Mouse (Mus musculus) lung, embryonic 14.5 days (tissue): Measurements from ENCODE around the gene E330017A01Rik. TPM values are rescaled to one million over a fixed set of nuclear protein-coding genes. Genes with fewer than 3 reads are reported as not detected.

Experiments used
- ATAC-seq: fragments of 200-750 bp; cut with Nextera tagmentation; 2 replicates; pipeline ENCODE4 v1.8.0; 2017; ENCODE audit warnings: mild to moderate bottlenecking, moderate TSS enrichment, moderate library complexity; ENCODE audit not compliant: insufficient read depth
- DNase-seq: peaks from one replicate; pipeline ENCODE4 v3.0.0-alpha.2; 2015
- H3K27ac ChIP-seq: fragments of 300-500 bp; sonication (generic); 2 replicates; pipeline ENCODE4 v1.5.1; 2014; ENCODE audit warnings: low read depth, mild to moderate bottlenecking, moderate library complexity
- H3K27me3 ChIP-seq: fragments of 300-500 bp; sonication (generic); 2 replicates; pipeline ENCODE4 v1.6.1; 2014; ENCODE audit warnings: low read length, control low read depth; ENCODE audit not compliant: insufficient read depth
- H3K36me3 ChIP-seq: fragments of 300-500 bp; sonication (generic); 2 replicates; pipeline ENCODE4 v1.6.1; 2014; ENCODE audit warnings: control low read depth; ENCODE audit not compliant: insufficient read depth
- H3K4me1 ChIP-seq: fragments of 300-500 bp; sonication (generic); 2 replicates; pipeline ENCODE4 v1.6.1; 2014; ENCODE audit warnings: antibody characterized with exemption, control low read depth; ENCODE audit not compliant: insufficient read depth
- H3K4me2 ChIP-seq: fragments of 300-500 bp; sonication (generic); 2 replicates; pipeline ENCODE4 v1.6.1; 2014; ENCODE audit warnings: mild to moderate bottlenecking
- H3K4me3 ChIP-seq: fragments of 300-500 bp; sonication (generic); 2 replicates; pipeline ENCODE4 v1.5.1; 2014; ENCODE audit warnings: low read depth, low read length
- H3K9ac ChIP-seq: fragments of 300-500 bp; sonication (generic); 2 replicates; pipeline ENCODE4 v1.6.1; 2014
- H3K9me3 ChIP-seq: fragments of 300-500 bp; sonication (generic); 2 replicates; pipeline ENCODE4 v1.6.1; 2016; ENCODE audit warnings: low read depth, low read length, control low read depth
- CTCF ChIP-seq: IDR thresholded peaks from 2 replicates; pipeline ENCODE4 v1.5.1; 2016; ENCODE audit warnings: antibody characterized with exemption, low read depth
- WGBS: fragments of 180-500 bp; shearing (Covaris S2); extraction: QIAGEN DNeasy Blood & Tissue Kit; methylation state at CpG from one replicate; pipeline ENCODE4 v1.1.7; 2014; 5-methylcytosine and 5-hydroxymethylcytosine counted together
- polyA plus RNA-seq: library from polyadenylated mRNA; unstranded; fragments of >200 nt; fragmentation: Nextera tagmentation; extraction: Ambion mirVana; gene quantifications from 2 replicates; pipeline ENCODE4 v1.2.1, GENCODE M21; 2014

E330017A01Rik gene
- polyA plus RNA-seq, 1 experiment from 2014 or later, result not detected

DNA sequence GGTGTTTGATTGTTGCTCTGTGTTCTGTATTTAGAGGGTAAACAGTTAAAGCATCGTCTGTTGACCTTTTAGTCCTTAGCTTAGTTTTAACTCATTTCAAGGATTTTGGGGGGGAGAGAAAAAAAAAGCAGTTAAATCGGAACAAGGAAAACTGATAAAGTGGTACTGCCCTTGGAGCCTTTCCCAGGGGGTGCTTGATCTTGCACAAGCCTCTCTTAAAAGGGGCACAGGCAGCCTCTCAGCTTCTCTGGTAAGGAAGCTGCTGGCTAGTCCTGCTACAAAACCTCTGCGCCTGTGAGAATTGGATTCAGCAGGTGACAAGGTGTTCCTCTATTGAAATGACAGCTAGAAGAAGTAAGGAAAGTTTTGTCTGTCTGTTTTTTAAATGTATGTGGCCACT, 16.2 kb downstream of the E330017A01Rik start:
- ATAC-seq, result no peak
- Histone ChIP-seq H3K9ac (no peak overlapping the region), H3K4me1 (no peaks in the 10 kb centered on the region), H3K27ac (no peak overlapping the region), H3K9me3 (no peaks in the 10 kb centered on the region), H3K4me2 (no peak overlapping the region), H3K36me3 (no peaks in the 10 kb centered on the region), H3K27me3 (no peaks in the 10 kb centered on the region), H3K4me3 (no peak overlapping the region)
- DNase-seq, result no peak
- 67% methylated on average over 3 of the region's 3 CpGs for WGBS
- no peak for TF ChIP-seq CTCF

DNA sequence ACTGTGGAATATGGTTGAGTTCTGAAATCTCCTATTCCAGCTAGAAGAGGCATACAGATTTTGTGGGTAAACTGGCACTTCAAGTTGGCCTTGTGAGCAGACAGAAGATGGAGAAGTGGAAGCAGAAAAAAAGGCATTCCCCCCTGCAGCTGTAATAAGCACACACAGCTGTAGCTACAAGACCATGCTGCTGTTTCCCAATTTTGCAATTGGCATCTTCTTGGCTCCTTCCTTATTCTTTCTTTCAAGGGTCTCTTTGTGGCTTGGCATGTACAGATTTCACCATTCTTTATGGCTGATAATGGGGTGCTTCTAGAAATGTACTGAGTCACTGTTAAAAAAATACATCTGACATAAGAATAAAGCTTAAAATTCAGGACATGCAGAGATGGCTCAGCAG, 21.2 kb downstream of the E330017A01Rik start:
- no peaks in the 10 kb centered on the region for H3K27me3 ChIP-seq
- no peak for TF ChIP-seq CTCF
- ATAC-seq (no peak), DNase-seq (peak; percentile 3)
- H3K4me1 ChIP-seq, result no peaks in the 10 kb centered on the region
- no peaks in the 10 kb centered on the region for H3K36me3 ChIP-seq
- H3K27ac ChIP-seq, result no peak overlapping the region
- H3K4me2 ChIP-seq, result no peak overlapping the region
- H3K9ac ChIP-seq, result no peak overlapping the region
- H3K9me3 ChIP-seq, result no peaks in the 10 kb centered on the region
- H3K4me3 ChIP-seq, result no peak overlapping the region

DNA sequence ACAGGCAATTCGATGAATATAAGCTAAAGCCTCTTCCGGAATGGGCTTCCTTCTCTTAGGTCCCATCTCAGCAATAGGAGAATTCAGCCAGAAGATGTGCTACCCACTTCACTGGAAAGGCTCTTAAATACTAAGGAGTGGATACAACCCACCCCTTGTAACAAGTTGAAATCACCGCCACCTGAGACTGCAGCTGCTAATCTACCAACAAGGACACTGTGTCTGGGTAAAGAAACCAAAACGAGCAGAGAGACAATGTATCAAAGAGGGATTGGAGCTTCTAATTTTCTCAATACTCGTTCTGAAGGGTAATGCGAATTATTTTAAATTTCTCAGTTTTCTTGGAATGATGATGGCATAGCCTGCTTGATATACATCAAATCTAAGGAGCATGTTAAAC, 21.7 kb downstream of the E330017A01Rik start, which contains the start of gene Gm813:
Gm813 (minus strand) TSS at position 101 of the 400 bp plus-strand sequence.
- WGBS, result 84% methylated on average over 6 of the region's 6 CpGs
- Histone ChIP-seq H3K4me2 (no peak within 1 kb of the TSS), H3K27ac (no peak within 1 kb of the TSS), H3K36me3 (no peaks in the 10 kb centered on the region), H3K27me3 (no peaks in the 10 kb centered on the region), H3K4me1 (no peaks in the 10 kb centered on the region), H3K4me3 (no peak within 1 kb of the TSS), H3K9me3 (no peaks in the 10 kb centered on the region), H3K9ac (no peak within 1 kb of the TSS)
- TF ChIP-seq CTCF, result no peak
- DNase-seq (no peak), ATAC-seq (no peak)

DNA sequence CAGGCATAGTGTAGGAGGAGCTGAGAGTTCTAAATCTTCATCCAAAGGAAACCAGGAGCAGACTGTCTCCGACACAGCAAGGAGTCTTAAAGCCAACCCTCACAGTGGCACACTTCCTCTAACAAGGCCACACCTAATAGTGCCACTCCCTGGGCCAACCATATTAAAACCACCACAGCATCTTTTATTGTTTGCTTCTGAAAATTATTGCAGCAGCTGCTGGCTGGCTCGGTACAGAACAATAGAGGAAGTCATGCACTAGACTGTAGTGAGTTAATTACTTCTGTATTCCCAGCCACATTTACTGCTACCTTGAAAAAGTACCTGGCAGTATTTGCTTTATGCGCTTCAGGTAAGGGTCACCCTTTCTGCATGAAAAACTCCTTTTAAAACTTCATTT, 25.6 kb downstream of the E330017A01Rik start:
- TF ChIP-seq CTCF, result no peak
- H3K9ac ChIP-seq, result no peak overlapping the region
- H3K27me3 ChIP-seq, result no peaks in the 10 kb centered on the region
- H3K4me3 ChIP-seq, result no peak overlapping the region
- H3K4me1 ChIP-seq, result no peaks in the 10 kb centered on the region
- no peaks in the 10 kb centered on the region for H3K36me3 ChIP-seq
- H3K9me3 ChIP-seq, result no peaks in the 10 kb centered on the region
- DNase-seq, result no peak
- ATAC-seq, result no peak
- H3K4me2 ChIP-seq, result no peak overlapping the region
- WGBS, result 68% methylated on average over 3 of the region's 3 CpGs
- H3K27ac ChIP-seq, result no peak overlapping the region

DNA sequence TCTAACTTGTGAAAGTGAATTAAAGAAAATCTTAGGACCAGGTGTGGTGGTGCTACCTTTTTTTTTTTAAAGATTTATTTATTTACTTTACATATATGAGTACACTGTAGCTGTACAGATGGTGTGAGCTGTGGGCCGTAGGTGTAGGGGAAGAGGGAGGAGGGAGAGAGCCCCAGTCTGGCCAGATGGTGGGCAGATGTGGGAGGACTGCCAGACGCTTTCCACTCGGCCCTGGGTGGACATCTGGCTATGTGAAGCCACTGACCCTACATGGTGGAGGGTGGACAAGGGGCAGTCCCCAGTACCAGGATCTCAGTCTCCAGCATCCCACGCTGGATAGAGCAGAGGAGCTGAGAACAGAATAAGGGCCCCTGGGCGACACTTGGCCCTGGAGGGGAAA, 31.4 kb downstream of the E330017A01Rik start:
- H3K9me3 ChIP-seq, result no peaks in the 10 kb centered on the region
- DNase-seq (no peak), ATAC-seq (no peak; the same call in 1 of the 2 replicates)
- no peak overlapping the region for H3K27ac ChIP-seq
- no peaks in the 10 kb centered on the region for H3K4me1 ChIP-seq
- no peak for TF ChIP-seq CTCF
- H3K9ac ChIP-seq, result no peak overlapping the region
- WGBS, result 45% methylated on average over 5 of the region's 5 CpGs
- H3K4me2 ChIP-seq, result no peak overlapping the region
- H3K4me3 ChIP-seq, result no peak overlapping the region
- no peaks in the 10 kb centered on the region for H3K27me3 ChIP-seq
- no peaks in the 10 kb centered on the region for H3K36me3 ChIP-seq

DNA sequence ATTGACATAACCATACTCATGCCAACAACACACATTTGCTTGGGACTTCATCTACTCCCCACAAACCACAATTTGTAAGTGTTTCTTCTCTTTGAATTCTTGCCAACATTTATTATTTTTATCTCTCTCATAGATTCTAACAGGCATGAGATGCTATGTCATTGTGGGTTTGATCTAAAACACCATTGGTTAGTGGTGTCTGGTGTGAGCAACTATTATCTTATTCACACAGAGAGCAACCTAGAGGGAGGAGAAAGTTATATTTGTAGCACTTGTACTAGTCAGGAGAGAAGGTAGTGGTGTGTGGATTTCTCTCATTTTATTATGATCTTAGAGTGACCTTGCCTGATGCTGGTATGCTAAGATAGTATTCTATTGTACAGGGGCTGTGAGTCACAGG, 33.9 kb downstream of the E330017A01Rik start:
- Histone ChIP-seq H3K9ac (no peak overlapping the region), H3K4me3 (no peak overlapping the region), H3K4me2 (no peak overlapping the region), H3K9me3 (no peaks in the 10 kb centered on the region), H3K27me3 (no peaks in the 10 kb centered on the region), H3K27ac (no peak overlapping the region), H3K36me3 (no peaks in the 10 kb centered on the region), H3K4me1 (no peaks in the 10 kb centered on the region)
- TF ChIP-seq CTCF, result no peak
- ATAC-seq (no peak), DNase-seq (no peak)

DNA sequence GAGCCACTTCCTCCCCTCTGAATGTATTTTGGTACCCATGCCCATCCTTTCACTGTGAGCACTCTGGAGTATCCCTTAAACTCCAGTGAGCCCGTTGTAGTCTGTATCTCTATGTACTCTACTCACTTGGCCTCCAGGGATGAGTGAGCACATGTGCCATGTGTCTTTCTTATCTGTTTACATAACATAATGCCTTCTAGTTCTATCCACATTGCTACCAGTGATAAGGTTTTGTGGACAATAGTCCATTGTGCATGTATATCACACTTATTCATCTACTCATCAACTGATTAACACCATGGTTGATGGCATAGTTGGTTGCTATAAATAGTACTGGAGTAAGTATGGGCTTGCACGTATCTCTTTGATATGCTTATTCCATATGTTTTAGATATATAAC, 34.7 kb downstream of the E330017A01Rik start:
- 68% methylated on average over 2 of the region's 2 CpGs for WGBS
- H3K27ac ChIP-seq, result no peak overlapping the region
- ATAC-seq (no peak), DNase-seq (no peak)
- no peak overlapping the region for H3K4me2 ChIP-seq
- no peak for TF ChIP-seq CTCF
- H3K9me3 ChIP-seq, result no peaks in the 10 kb centered on the region
- H3K36me3 ChIP-seq, result no peaks in the 10 kb centered on the region
- no peaks in the 10 kb centered on the region for H3K4me1 ChIP-seq
- no peaks in the 10 kb centered on the region for H3K27me3 ChIP-seq
- no peak overlapping the region for H3K9ac ChIP-seq
- H3K4me3 ChIP-seq, result no peak overlapping the region

DNA sequence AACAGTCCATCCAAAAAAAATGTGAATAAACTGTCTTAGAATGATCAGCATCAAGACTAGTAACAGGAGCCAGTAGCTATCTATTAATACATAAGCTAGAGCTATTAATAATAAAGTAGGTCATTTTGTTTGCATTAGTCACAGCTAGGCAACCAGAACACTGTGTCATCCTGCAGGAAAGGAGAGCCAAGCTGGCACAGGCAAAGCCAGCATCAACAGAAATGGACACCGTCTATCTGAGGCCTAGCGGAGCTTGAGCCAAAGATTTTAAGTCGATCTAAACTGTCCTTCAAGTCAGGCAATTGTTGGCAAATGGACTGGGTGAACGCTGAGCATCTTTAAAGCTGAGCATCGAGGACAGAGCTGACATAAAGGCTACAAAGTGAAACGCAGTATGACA, 37.7 kb downstream of the E330017A01Rik start:
- 88% methylated on average over 6 of the region's 6 CpGs for WGBS
- H3K9me3 ChIP-seq, result no peaks in the 10 kb centered on the region
- H3K4me1 ChIP-seq, result no peaks in the 10 kb centered on the region
- ATAC-seq (no peak), DNase-seq (no peak)
- H3K4me3 ChIP-seq, result no peak overlapping the region
- H3K27ac ChIP-seq, result no peak overlapping the region
- H3K4me2 ChIP-seq, result no peak overlapping the region
- no peak overlapping the region for H3K9ac ChIP-seq
- no peak for TF ChIP-seq CTCF
- no peaks in the 10 kb centered on the region for H3K27me3 ChIP-seq
- H3K36me3 ChIP-seq, result no peaks in the 10 kb centered on the region
